In the genomic region with DNA sequence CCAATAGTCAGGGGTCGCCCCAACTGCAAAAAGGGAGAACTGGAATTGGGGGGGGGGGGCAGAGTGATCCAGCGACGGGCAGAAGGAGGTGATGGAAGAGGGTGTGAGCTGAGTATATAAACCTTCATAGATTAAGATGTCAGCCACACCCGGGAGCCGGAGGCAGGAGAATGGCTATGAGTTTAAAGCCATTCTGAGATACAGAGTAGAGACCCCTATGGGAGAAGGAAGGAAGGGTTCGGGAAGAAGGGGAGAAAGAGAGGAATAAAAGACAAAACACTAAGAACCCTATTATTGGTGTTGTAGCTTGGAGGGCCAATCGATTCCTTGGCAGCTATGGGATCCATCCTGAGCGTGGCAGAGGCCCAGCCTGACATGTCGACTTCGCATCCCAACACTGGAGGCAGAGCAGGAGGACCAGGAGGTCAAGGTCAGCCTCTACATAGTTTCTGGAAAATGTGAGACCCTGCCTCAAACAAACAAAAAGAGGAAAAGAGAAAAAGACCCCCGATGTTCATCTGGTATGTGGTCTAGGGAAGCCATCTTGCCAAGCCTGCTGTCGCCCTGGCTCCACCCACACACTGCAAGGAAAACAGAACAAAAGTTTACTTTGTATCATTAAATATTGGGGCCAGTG, we compare ENCODE assay signal across 8 mouse cellular contexts. TPM values are rescaled to one million over a fixed set of nuclear protein-coding genes. Genes with fewer than 3 reads are reported as not detected.
A peak's percentile ranks its signal among the peaks of the same experiment; 100 is the strongest.
DNase-seq lines count a peak whose midpoint lies in the region; ATAC-seq and TF ChIP-seq lines count a peak whose summit lies in the region.

A gene (minus strand): TSS at position 24 of the 637 bp plus-strand sequence.

- peak within 1 kb of the TSS; percentile 29 for H3K4me3 ChIP-seq in kidney, embryonic 14.5 days (ENCODE audit: low read length)
- H3K4me3 ChIP-seq in embryonic facial prominence, embryonic 11.5 days (ENCODE audit: low read depth, low read length) = peak within 1 kb of the TSS; percentile 29
- peak within 1 kb of the TSS; percentile 50 for H3K4me3 ChIP-seq in hindbrain, postnatal 0 days (ENCODE audit: low read length)
- peak within 1 kb of the TSS; percentile 39 for H3K4me3 ChIP-seq in midbrain, embryonic 11.5 days (ENCODE audit: low read depth, low read length)

- H3K36me3 ChIP-seq in kidney, embryonic 14.5 days (ENCODE audit: control insufficient read depth, insufficient read depth, low read length) = peaks cover 1% of the 10 kb centered on the region; the same call in 1 of the 2 replicates
- no peaks in the 10 kb centered on the region; the same call in 1 of the 2 replicates for H3K36me3 ChIP-seq in embryonic facial prominence, embryonic 11.5 days (replicated peaks; ENCODE audit: control insufficient read depth, insufficient read depth, low read depth, low read length)
- H3K36me3 ChIP-seq in hindbrain, postnatal 0 days (ENCODE audit: insufficient read depth, low read length) = peaks cover 4% of the 10 kb centered on the region; the same call in 1 of the 2 replicates
- H3K36me3 ChIP-seq in midbrain, embryonic 11.5 days (ENCODE audit: control insufficient read depth, insufficient read depth, low read length) = peaks cover under 1% of the 10 kb centered on the region; the same call in 1 of the 2 replicates

- no peak for ATAC-seq in kidney, embryonic 14.5 days (ENCODE audit: low FRiP score, low TSS enrichment)
- ATAC-seq in embryonic facial prominence, embryonic 11.5 days (replicated peaks; ENCODE audit: insufficient number of reproducible peaks, low FRiP score, low TSS enrichment, low read depth) = no peak
- peak; percentile 25; the same call in 1 of the 2 replicates for ATAC-seq in hindbrain, postnatal 0 days
- no peak for ATAC-seq in midbrain, embryonic 11.5 days (ENCODE audit: low FRiP score)

- intact Hi-C loops in gastrocnemius, postnatal 14 days (cut with DNase I; ENCODE audit: low total_unique reads) = no loop called here

- WGBS in kidney, embryonic 14.5 days = 54% methylated on average over 11 of the region's 12 CpGs
- 50% methylated on average over 12 of the region's 12 CpGs for WGBS in embryonic facial prominence, embryonic 11.5 days
- 42% methylated on average over 12 of the region's 12 CpGs for WGBS in hindbrain, postnatal 0 days
- 48% methylated on average over 12 of the region's 12 CpGs for WGBS in midbrain, embryonic 11.5 days

- H3K4me2 ChIP-seq in kidney, embryonic 14.5 days (replicated peaks; ENCODE audit: low read depth, low read length) = peak within 1 kb of the TSS; percentile 52
- H3K4me2 ChIP-seq in embryonic facial prominence, embryonic 11.5 days (ENCODE audit: low read depth, low read length) = peak within 1 kb of the TSS; percentile 59
- H3K4me2 ChIP-seq in hindbrain, postnatal 0 days (ENCODE audit: low read depth, low read length) = peak within 1 kb of the TSS; percentile 71
- peak within 1 kb of the TSS; percentile 73 for H3K4me2 ChIP-seq in midbrain, embryonic 11.5 days

- no peak for DNase-seq in kidney, adult 9 months
- DNase-seq in embryonic facial prominence, embryonic 11.5 days (ENCODE audit: low spot score) = no peak
- DNase-seq in hindbrain, postnatal 0 days (ENCODE audit: low spot score) = peak; percentile 7
- DNase-seq in midbrain, embryonic 11.5 days (ENCODE audit: low spot score, missing footprints) = peak; percentile 82
- no peak for DNase-seq in gastrocnemius, postnatal 10 days
- no peak for DNase-seq in gastrocnemius, postnatal 14 days
- DNase-seq in right cerebral cortex, postnatal 36 days (ENCODE audit: low spot score in 2 of 2) = no peak

- no peaks in the 10 kb centered on the region for H3K9me3 ChIP-seq in kidney, embryonic 14.5 days (ENCODE audit: control insufficient read depth, low read length)
- H3K9me3 ChIP-seq in embryonic facial prominence, embryonic 11.5 days (replicated peaks; ENCODE audit: control insufficient read depth, low read length) = no peaks in the 10 kb centered on the region
- no peaks in the 10 kb centered on the region for H3K9me3 ChIP-seq in hindbrain, postnatal 0 days (ENCODE audit: low read length)
- H3K9me3 ChIP-seq in midbrain, embryonic 11.5 days (ENCODE audit: control insufficient read depth, low read length) = no peaks in the 10 kb centered on the region

- H3K4me1 ChIP-seq in kidney, embryonic 14.5 days (ENCODE audit: control insufficient read depth, insufficient read depth, low read length) = 0 out of 2 replicates have a peak, but pooled peaks cover 7% of the 10 kb centered on the region
- H3K4me1 ChIP-seq in embryonic facial prominence, embryonic 11.5 days (ENCODE audit: control insufficient read depth, insufficient read depth, low read length) = peaks cover 3% of the 10 kb centered on the region; the same call in 1 of the 2 replicates
- H3K4me1 ChIP-seq in hindbrain, postnatal 0 days (ENCODE audit: insufficient read depth, low read length) = peaks cover 8% of the 10 kb centered on the region; the same call in 1 of the 2 replicates
- peaks cover 7% of the 10 kb centered on the region; the same call in 1 of the 2 replicates for H3K4me1 ChIP-seq in midbrain, embryonic 11.5 days (ENCODE audit: control insufficient read depth, insufficient read depth, low read length)

- no peak for TF ChIP-seq CTCF in hindbrain, postnatal 0 days (IDR thresholded peaks at IDR 0.05; ENCODE audit: low read depth)

- H3K27ac ChIP-seq in kidney, embryonic 14.5 days (ENCODE audit: low read depth, low read length) = no peak within 1 kb of the TSS
- H3K27ac ChIP-seq in embryonic facial prominence, embryonic 11.5 days (replicated peaks; ENCODE audit: low read depth, low read length) = no peak within 1 kb of the TSS
- peak within 1 kb of the TSS; percentile 70 for H3K27ac ChIP-seq in hindbrain, postnatal 0 days
- H3K27ac ChIP-seq in midbrain, embryonic 11.5 days (ENCODE audit: low read depth, low read length) = no peak within 1 kb of the TSS

- H3K9ac ChIP-seq in kidney, embryonic 14.5 days (ENCODE audit: low read depth, low read length) = peak within 1 kb of the TSS; percentile 28; the same call in 1 of the 2 replicates
- no peak within 1 kb of the TSS; the same call in 1 of the 2 replicates for H3K9ac ChIP-seq in embryonic facial prominence, embryonic 11.5 days (replicated peaks; ENCODE audit: low read length)
- H3K9ac ChIP-seq in hindbrain, postnatal 0 days (replicated peaks; ENCODE audit: low read length) = peak within 1 kb of the TSS; percentile 71
- H3K9ac ChIP-seq in midbrain, embryonic 11.5 days (ENCODE audit: low read length) = peak within 1 kb of the TSS; percentile 65

- H3K27me3 ChIP-seq in kidney, embryonic 14.5 days (ENCODE audit: control insufficient read depth, insufficient read depth, low read length) = peaks cover 26% of the 10 kb centered on the region
- H3K27me3 ChIP-seq in embryonic facial prominence, embryonic 11.5 days (ENCODE audit: control insufficient read depth, insufficient read depth, low read length) = peaks cover 22% of the 10 kb centered on the region
- H3K27me3 ChIP-seq in hindbrain, postnatal 0 days (ENCODE audit: insufficient read depth, low read length) = no peaks in the 10 kb centered on the region
- H3K27me3 ChIP-seq in midbrain, embryonic 11.5 days (ENCODE audit: control insufficient read depth, insufficient read depth, low read length) = peaks cover 7% of the 10 kb centered on the region

RNA-seq across cellular contexts. Expression of the gene that starts here (rescaled TPM):
- polyA plus RNA-seq in kidney, embryonic 14.5 days (2014; fragmentation: Nextera tagmentation; extraction: Ambion mirVana) = 0.37 TPM in 1 of 2 replicates, not detected in the other
- polyA plus RNA-seq in embryonic facial prominence, embryonic 11.5 days (2014; fragmentation: Nextera tagmentation; extraction: Ambion mirVana) = 1.3 and 1.4 TPM in 2 replicates
- 82.0 and 106 TPM in 2 replicates for total RNA-seq in hindbrain, postnatal 0 days (2014; rRNA removed)
- polyA plus RNA-seq in hindbrain, postnatal 0 days (2015; fragmentation: Nextera tagmentation; extraction: Ambion mirVana) = 69.0 and 78.7 TPM in 2 replicates
- polyA plus RNA-seq in midbrain, embryonic 11.5 days (2014; fragmentation: Nextera tagmentation; extraction: Ambion mirVana) = 3.1 and 3.3 TPM in 2 replicates
- under 1 TPM; 0.27 to 0.87 TPM for total RNA-seq in gastrocnemius, postnatal 10 days (2021)
- under 1 TPM; 0.24 to 0.72 TPM for total RNA-seq in gastrocnemius, postnatal 14 days (2021)

Comparison
In these comparisons a context has a peak if more than half of its experiments do, and no peak if none do; other contexts are left out.
1. RNA of the gene that starts here (total RNA-seq): 82.0 to 106 TPM in hindbrain, postnatal 0 days; 0.27 to 0.87 TPM in gastrocnemius, postnatal 10 days and 0.24 to 0.72 TPM in gastrocnemius, postnatal 14 days; every median in the first group is over 10 times any median in the second.
2. RNA of the gene that starts here (polyA plus RNA-seq): 69.0 to 78.7 TPM in hindbrain, postnatal 0 days; 3.1 to 3.3 TPM in midbrain, embryonic 11.5 days, 1.3 to 1.4 TPM in embryonic facial prominence, embryonic 11.5 days and 0.37 TPM in kidney, embryonic 14.5 days; every median in the first group is over 10 times any median in the second.
3. DNase-seq: peak in hindbrain, postnatal 0 days (single experiment) and midbrain, embryonic 11.5 days (single experiment); none in kidney, adult 9 months (single experiment), embryonic facial prominence, embryonic 11.5 days (single experiment), gastrocnemius, postnatal 10 days (single experiment), gastrocnemius, postnatal 14 days (single experiment) and right cerebral cortex, postnatal 36 days (0 of 2).
4. Peak in every context shown above with its lines, with median percentiles within 50 percentile points of each other: H3K4me2 ChIP-seq and H3K4me3 ChIP-seq.